Mouse (Mus musculus): ENCODE results near the gene St6galnac5. TPM values are rescaled to one million over a fixed set of nuclear protein-coding genes. Genes with fewer than 3 reads are reported as not detected.
A peak's percentile ranks its signal among the peaks of the same experiment; 100 is the strongest.

St6galnac5 gene
- polyA plus RNA-seq, 1 experiment: 0.03 TPM

GRCm38 (mm10) chr3:152923530-152923929 lies 58.5 kb downstream of the St6galnac5 start:
- H3K27me3 ChIP-seq (replicated peaks): peaks cover 3% of the 10 kb centered on the region
- H3K9me3 ChIP-seq: no peaks in the 10 kb centered on the region
- H3K4me3 ChIP-seq (replicated peaks): no peak overlapping the region
- peaks cover 99% of the 10 kb centered on the region for H3K4me1 ChIP-seq
- H3K36me3 ChIP-seq (replicated peaks; ENCODE audit: low read length): peaks cover 37% of the 10 kb centered on the region
- TF ChIP-seq FLI1 (IDR thresholded peaks at IDR 0.05; ENCODE audit: low read length): no peak
- no peak for TF ChIP-seq GATA1 (IDR thresholded peaks at IDR 0.05; ENCODE audit: borderline replicate concordance, low read length)

DNA sequence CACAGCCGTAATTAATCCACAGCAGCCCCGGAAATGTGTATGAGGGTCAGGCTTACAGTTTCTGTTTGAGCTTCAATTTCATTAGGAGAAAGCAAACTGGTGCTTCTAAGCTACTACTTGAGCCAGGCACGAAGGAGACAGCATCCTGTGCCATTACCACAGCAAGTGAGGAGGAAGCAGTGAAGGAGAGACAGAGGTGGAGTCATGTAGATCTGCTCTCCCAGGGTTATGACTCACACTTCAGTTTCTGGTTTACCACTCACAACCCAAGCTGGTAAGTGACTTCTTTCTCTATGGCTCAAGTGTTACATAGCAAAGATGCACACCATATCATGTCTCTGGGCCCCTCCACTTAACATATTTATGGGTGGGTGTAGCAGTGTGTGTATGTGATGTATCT lies 61.7 kb downstream of the St6galnac5 start:
- H3K4me1 ChIP-seq: peaks cover 75% of the 10 kb centered on the region
- H3K36me3 ChIP-seq (replicated peaks; ENCODE audit: low read length): peaks cover 64% of the 10 kb centered on the region
- no peak for TF ChIP-seq GATA1 (IDR thresholded peaks at IDR 0.05; ENCODE audit: borderline replicate concordance, low read length)
- no peak for TF ChIP-seq FLI1 (IDR thresholded peaks at IDR 0.05; ENCODE audit: low read length)
- peaks cover 14% of the 10 kb centered on the region for H3K9me3 ChIP-seq
- H3K27me3 ChIP-seq (replicated peaks): peaks cover 3% of the 10 kb centered on the region
- H3K4me3 ChIP-seq (replicated peaks): peak overlapping the region; percentile 73

GRCm38 (mm10) chr3:152919101-152919500 lies 62.9 kb downstream of the St6galnac5 start:
- Histone ChIP-seq H3K27me3 (replicated peaks) (peaks cover 3% of the 10 kb centered on the region), H3K9me3 (peaks cover 25% of the 10 kb centered on the region), H3K4me3 (replicated peaks) (no peak overlapping the region), H3K4me1 (peaks cover 63% of the 10 kb centered on the region), H3K36me3 (replicated peaks; ENCODE audit: low read length) (peaks cover 75% of the 10 kb centered on the region)
- no peak for TF ChIP-seq GATA1 (IDR thresholded peaks at IDR 0.05; ENCODE audit: borderline replicate concordance, low read length)
- TF ChIP-seq FLI1 (IDR thresholded peaks at IDR 0.05; ENCODE audit: low read length): no peak

- TF ChIP-seq GATA1 (IDR thresholded peaks at IDR 0.05; ENCODE audit: borderline replicate concordance, low read length) (no peak), FLI1 (IDR thresholded peaks at IDR 0.05; ENCODE audit: low read length) (no peak)
- peaks cover 25% of the 10 kb centered on the region for H3K9me3 ChIP-seq
- peaks cover 61% of the 10 kb centered on the region for H3K4me1 ChIP-seq
- H3K27me3 ChIP-seq (replicated peaks): no peaks in the 10 kb centered on the region
- H3K36me3 ChIP-seq (replicated peaks; ENCODE audit: low read length): peaks cover 72% of the 10 kb centered on the region
- no peak overlapping the region for H3K4me3 ChIP-seq (replicated peaks)
These were observed 64.5 kb downstream of the St6galnac5 start for GRCm38 (mm10) chr3:152917579-152917978.

- Histone ChIP-seq H3K36me3 (replicated peaks; ENCODE audit: low read length) (peaks cover 47% of the 10 kb centered on the region), H3K4me3 (replicated peaks) (no peak overlapping the region), H3K27me3 (replicated peaks) (no peaks in the 10 kb centered on the region), H3K9me3 (peaks cover 25% of the 10 kb centered on the region), H3K4me1 (peaks cover 60% of the 10 kb centered on the region)
- TF ChIP-seq GATA1 (IDR thresholded peaks at IDR 0.05; ENCODE audit: borderline replicate concordance, low read length): no peak
- no peak for TF ChIP-seq FLI1 (IDR thresholded peaks at IDR 0.05; ENCODE audit: low read length)
These were observed 67.7 kb downstream of the St6galnac5 start for GRCm38 (mm10) chr3:152914376-152914775.

DNA sequence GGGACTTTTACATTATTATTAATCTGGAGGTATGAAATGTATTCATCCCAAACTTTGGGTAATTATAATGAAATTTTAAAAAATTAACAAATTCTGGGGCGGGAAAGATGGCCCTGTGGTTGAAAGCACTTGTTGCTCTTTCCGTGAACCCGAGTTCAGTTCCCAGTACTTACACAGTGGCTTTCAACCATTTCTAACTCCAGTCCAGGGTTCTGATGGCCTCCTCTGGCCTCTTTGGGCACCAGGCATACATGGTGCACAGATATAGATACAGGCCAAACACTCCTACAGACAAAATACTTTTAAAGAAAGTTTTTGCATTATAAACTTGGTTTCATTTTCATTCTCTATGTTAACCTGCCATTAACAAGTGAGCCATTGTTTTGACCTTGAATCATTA lies 68.4 kb downstream of the St6galnac5 start:
- H3K4me1 ChIP-seq: peaks cover 60% of the 10 kb centered on the region
- H3K27me3 ChIP-seq (replicated peaks): no peaks in the 10 kb centered on the region
- TF ChIP-seq GATA1 (IDR thresholded peaks at IDR 0.05; ENCODE audit: borderline replicate concordance, low read length) (no peak), FLI1 (IDR thresholded peaks at IDR 0.05; ENCODE audit: low read length) (no peak)
- peaks cover 39% of the 10 kb centered on the region for H3K36me3 ChIP-seq (replicated peaks; ENCODE audit: low read length)
- H3K9me3 ChIP-seq: peaks cover 25% of the 10 kb centered on the region
- peak overlapping the region; percentile 92 for H3K4me3 ChIP-seq (replicated peaks)

GRCm38 (mm10) chr3:152913150-152913549 lies 68.9 kb downstream of the St6galnac5 start:
- no peak for TF ChIP-seq FLI1 (IDR thresholded peaks at IDR 0.05; ENCODE audit: low read length)
- TF ChIP-seq GATA1 (IDR thresholded peaks at IDR 0.05; ENCODE audit: borderline replicate concordance, low read length): no peak
- H3K4me3 ChIP-seq (replicated peaks): peak overlapping the region; percentile 92

DNA sequence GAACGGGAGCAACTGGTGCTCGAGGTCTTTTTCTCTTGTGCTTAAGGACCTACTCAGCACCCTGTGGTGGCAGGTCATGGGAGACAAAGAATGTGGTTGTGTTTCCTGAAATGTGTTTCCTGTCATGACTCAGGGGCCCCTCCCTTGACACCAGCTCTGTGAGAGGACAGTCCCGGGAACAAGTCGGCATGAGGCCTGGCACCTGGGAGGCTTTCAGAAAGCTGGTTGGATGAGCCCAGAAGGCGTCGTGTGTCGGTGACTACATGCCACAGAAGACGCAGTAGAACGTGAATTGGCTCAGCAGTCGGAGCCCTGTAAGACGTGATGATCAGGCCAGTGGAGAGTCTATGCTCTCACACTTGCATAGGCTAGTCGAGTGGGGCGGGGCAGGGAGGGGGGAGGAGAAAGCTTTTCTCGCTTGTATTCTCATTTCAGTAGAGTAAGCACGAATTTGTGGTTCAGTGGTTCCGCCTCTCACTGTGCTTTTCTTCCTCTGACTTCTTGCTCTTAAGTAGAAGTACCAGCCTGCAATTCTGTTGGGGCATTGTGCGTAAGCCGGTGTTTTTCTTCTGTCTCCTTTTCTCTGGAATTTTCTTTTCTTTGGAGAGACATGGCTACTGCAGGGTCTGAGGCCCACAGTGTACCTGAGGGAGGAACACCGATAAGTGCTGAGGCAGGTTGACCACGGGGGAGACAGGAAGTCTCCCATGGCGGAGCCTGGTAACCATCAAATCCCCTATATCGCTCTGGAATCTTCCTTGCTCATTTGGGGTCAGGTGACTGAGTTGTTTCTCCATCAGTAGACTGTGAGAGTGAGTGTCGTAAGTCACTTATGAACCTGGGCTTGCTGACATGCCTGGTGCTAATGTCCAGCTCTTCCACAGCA lies 69.6 kb downstream of the St6galnac5 start:
- Histone ChIP-seq H3K9me3 (peaks cover 23% of the 10 kb centered on the region), H3K4me1 (peaks cover 64% of the 10 kb centered on the region), H3K4me3 (replicated peaks) (peak overlapping the region; percentile 92), H3K27me3 (replicated peaks) (no peaks in the 10 kb centered on the region), H3K36me3 (replicated peaks; ENCODE audit: low read length) (peaks cover 28% of the 10 kb centered on the region)
- TF ChIP-seq FLI1 (IDR thresholded peaks at IDR 0.05; ENCODE audit: low read length) (no peak), GATA1 (IDR thresholded peaks at IDR 0.05; ENCODE audit: borderline replicate concordance, low read length) (no peak)

More at GRCm38 (mm10) chr3:152913150-152913549, 68.9 kb downstream of the St6galnac5 start:
- no peaks in the 10 kb centered on the region for H3K27me3 ChIP-seq (replicated peaks)
- peaks cover 25% of the 10 kb centered on the region for H3K9me3 ChIP-seq
- H3K4me1 ChIP-seq: peaks cover 61% of the 10 kb centered on the region
- peaks cover 35% of the 10 kb centered on the region for H3K36me3 ChIP-seq (replicated peaks; ENCODE audit: low read length)

- H3K27me3 ChIP-seq (replicated peaks): no peaks in the 10 kb centered on the region
- H3K36me3 ChIP-seq (replicated peaks; ENCODE audit: low read length): peaks cover 19% of the 10 kb centered on the region
- TF ChIP-seq FLI1 (IDR thresholded peaks at IDR 0.05; ENCODE audit: low read length) (no peak), GATA1 (IDR thresholded peaks at IDR 0.05; ENCODE audit: borderline replicate concordance, low read length) (no peak)
- H3K4me3 ChIP-seq (replicated peaks): peak overlapping the region; percentile 92
- peaks cover 18% of the 10 kb centered on the region for H3K9me3 ChIP-seq
- peaks cover 66% of the 10 kb centered on the region for H3K4me1 ChIP-seq
These were observed 70.5 kb downstream of the St6galnac5 start for GRCm38 (mm10) chr3:152911578-152911977.

GRCm38 (mm10) chr3:152907683-152908082 lies 74.4 kb downstream of the St6galnac5 start:
- Histone ChIP-seq H3K9me3 (no peaks in the 10 kb centered on the region), H3K4me3 (replicated peaks) (no peak overlapping the region), H3K36me3 (replicated peaks; ENCODE audit: low read length) (no peaks in the 10 kb centered on the region), H3K27me3 (replicated peaks) (no peaks in the 10 kb centered on the region), H3K4me1 (peaks cover 68% of the 10 kb centered on the region)
- TF ChIP-seq GATA1 (IDR thresholded peaks at IDR 0.05; ENCODE audit: borderline replicate concordance, low read length) (no peak), FLI1 (IDR thresholded peaks at IDR 0.05; ENCODE audit: low read length) (no peak)
